Mouse (Mus musculus) thymus, adult 2 months (tissue): ENCODE data around the gene Slc24a3.

Experiments
- CTCF ChIP-seq: fragments of 200-500 bp; IDR thresholded peaks from 2 replicates; pipeline ENCODE4 v1.5.1; 2012; ENCODE audit warnings: mild to moderate bottlenecking, control low read depth, low read length, moderate library complexity, borderline replicate concordance; ENCODE audit not compliant: control insufficient read depth, poor library complexity, insufficient read depth; ENCODE audit errors: extremely low read depth
- POLR2A ChIP-seq: fragments of 200-500 bp; IDR thresholded peaks from 2 replicates; pipeline ENCODE4 v1.6.1; 2012; ENCODE audit warnings: mild to moderate bottlenecking, low read length, control low read depth, moderate library complexity; ENCODE audit not compliant: control insufficient read depth, poor library complexity, insufficient read depth; ENCODE audit errors: extremely low read depth

- TF ChIP-seq POLR2A (no peak), CTCF (no peak)
These were observed 388.2 kb downstream of the Slc24a3 start for GRCm38 (mm10) chr2:145555713-145556112.
